Mouse (Mus musculus) A20 (cell line): Measurements from ENCODE around the gene Zfp651.

Experiments used
- DNase-seq: peaks from one replicate; pipeline ENCODE4 v3.0.0-alpha.2; 2011; ENCODE audit warnings: low read depth, low spot score

Zfp651 gene

DNA sequence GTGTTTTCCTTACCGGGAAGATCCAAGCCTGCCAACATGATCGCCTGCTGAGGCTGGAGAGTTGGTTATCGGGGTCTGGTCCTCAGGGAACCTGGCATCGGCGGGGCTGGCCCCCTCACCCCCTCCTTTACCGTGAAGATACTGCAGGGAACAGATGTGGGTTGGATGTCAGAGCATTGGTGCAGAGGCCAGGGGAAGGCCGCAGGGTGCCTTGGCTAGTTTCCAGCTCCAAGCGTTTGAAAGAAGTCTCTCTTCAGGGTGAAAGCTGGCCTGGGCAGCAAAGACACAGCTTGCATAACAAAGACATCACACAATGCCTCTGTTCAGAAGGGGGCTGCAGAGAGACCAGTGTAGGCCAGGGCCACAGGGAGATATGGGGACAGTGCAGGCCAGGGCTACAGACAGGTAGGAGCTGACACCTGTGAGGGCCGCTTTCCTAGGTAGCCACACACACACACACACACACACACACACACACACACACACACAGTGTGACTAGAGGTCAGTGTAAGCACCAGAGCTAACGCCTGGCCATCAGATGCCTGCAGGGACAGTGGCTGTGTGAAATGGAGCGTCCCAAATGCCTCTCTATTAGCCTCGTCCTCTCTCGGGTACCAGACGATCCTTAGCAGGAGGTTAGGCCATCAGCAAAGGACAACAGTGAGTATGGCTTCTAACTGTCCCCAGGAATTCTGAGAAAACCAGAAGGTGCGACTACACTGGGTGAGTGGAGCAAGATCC, 51.1 kb downstream of the Zfp651 start:
- DNase-seq, result no peak

DNA sequence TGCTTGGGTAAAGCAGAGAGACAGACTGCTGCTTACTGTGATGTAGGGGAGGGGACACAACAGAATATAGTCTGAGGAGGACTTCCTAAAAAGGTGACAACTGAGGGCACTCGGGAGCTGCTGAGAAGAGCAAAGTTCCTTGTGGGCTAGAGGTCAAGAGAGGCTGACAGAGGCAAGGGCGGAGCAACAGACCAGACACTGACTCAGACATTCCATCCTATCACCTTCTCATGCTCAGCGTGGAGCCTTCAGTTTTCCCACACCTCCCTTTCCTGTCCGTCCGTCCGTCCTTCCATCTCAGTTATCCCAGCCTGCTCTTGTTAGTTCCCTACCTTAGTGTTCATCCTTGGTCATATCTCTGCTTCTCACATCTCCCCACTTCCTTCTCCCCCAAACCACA, 56.1 kb downstream of the Zfp651 start:
- DNase-seq, result no peak

- DNase-seq, result peak; percentile 60
These were observed 60.1 kb downstream of the Zfp651 start for GRCm38 (mm10) chr9:121819073-121819770.

DNA sequence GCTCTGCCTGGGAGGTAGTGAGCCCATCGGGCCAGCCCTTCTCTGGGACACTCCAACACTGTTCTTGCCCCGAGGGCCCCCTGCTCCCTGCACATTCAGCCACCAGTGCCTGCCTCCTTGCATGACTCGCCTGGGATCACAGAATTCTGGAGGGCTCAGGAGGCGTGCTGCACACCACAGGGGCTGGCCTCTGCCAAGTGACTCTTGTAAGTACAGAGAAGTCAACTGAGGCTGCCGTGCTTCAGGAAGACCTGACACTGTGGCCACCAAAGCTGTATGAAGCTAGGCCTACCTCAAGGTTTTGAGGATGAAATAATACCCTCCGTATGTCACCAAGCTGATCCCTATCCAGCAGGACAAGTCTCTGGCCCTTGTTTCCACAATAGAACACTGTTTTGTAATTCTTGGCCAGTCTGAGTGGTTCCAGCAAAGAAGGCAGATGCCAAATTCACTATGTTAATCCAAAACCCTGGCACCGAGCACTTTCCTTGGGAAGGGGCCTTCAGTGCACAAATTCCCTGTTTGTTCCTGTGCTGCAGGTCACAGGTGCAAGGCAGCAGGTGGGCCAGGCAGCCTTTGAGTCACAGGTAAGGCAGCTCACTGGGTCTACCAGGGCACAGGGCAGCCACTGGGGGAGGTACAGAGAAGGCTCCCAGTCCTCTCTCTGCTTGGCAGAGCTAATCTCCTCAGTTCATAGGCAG, 60.8 kb downstream of the Zfp651 start:
- no peak for DNase-seq

DNA sequence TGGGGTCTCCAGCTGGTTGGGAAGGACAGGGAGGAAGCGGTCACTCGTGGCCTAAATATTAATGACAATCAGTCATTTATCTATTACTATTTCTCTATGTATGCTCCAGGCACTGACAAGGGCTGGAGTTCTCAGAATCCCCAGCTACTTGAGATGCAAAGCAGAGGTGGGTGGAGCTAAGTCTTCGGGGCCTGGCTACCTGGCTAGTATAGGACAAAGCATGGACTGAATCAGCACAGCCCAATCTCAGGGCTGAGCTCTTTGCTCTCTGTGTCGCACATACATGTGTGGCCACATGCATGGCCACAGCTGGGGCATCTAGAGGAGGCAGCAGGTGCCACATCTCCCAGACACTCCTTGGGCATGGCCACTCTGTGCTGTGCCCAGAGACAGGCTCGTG, 61.6 kb downstream of the Zfp651 start:
- DNase-seq, result no peak
